Mouse (Mus musculus) bone marrow macrophage, adult 2 months (primary cell): ENCODE measurements around the gene Aimp2.

Source experiments
- CTCF ChIP-seq: IDR thresholded peaks from 2 replicates; pipeline ENCODE4 v1.5.1; 2012; ENCODE audit warnings: low read depth, mild to moderate bottlenecking, low read length, moderate library complexity
- POLR2A ChIP-seq: IDR thresholded peaks from 2 replicates; pipeline ENCODE4 v1.6.1; 2012; ENCODE audit warnings: mild to moderate bottlenecking, low read depth, low read length, borderline replicate concordance

- no peak for TF ChIP-seq POLR2A
- TF ChIP-seq CTCF = no peak
Observed at GRCm38 (mm10) chr5:143916221-143916620, 6.6 kb upstream of the Aimp2 start.
